Mouse (Mus musculus) liver, embryonic 14.5 days (tissue): ENCODE results near the gene Snrnp25. TPM values are rescaled to one million over a fixed set of nuclear protein-coding genes. Genes with fewer than 3 reads are reported as not detected.

ENCODE experiments used
- ATAC-seq: fragments of 200-750 bp; cut with Nextera tagmentation; 2 replicates; pipeline ENCODE4 v1.8.0; 2017; ENCODE audit warnings: moderate number of reproducible peaks, mild to moderate bottlenecking, moderate library complexity; ENCODE audit not compliant: insufficient read depth
- DNase-seq, 3 experiments: peaks; one replicate each; pipeline ENCODE4 v3.0.0-alpha.2; 2012 to 2013; ENCODE audit warnings: low read depth in 3 of 3, low spot score in 3 of 3
- H3K27ac ChIP-seq: fragments of 300-500 bp; sonication (generic); 2 replicates; pipeline ENCODE4 v1.5.1; 2014; ENCODE audit warnings: moderate library complexity, mild to moderate bottlenecking, control low read depth, inconsistent platforms
- H3K27me3 ChIP-seq: fragments of 300-500 bp; sonication (generic); 2 replicates; pipeline ENCODE4 v1.6.1; 2014; ENCODE audit warnings: mild to moderate bottlenecking, low read length, moderate library complexity; ENCODE audit not compliant: control insufficient read depth, insufficient read depth
- H3K36me3 ChIP-seq: fragments of 300-500 bp; sonication (generic); replicated peaks from 2 replicates; pipeline ENCODE4 v1.6.1; 2014; ENCODE audit warnings: low read depth; ENCODE audit not compliant: control insufficient read depth, insufficient read depth
- H3K4me1 ChIP-seq, 2 experiments: fragments of 200-500 bp in 1 of 2; fragments of 300-500 bp in 1 of 2; sonication (generic) in 1 of 2; replicated peaks; 2 replicates each; pipeline ENCODE4 v1.6.1; 2012 to 2014; ENCODE audit warnings: antibody characterized with exemption in 1 of 2, inconsistent platforms in 1 of 2, low read length in 1 of 2; ENCODE audit not compliant: control insufficient read depth in 2 of 2, insufficient read depth in 2 of 2
- H3K4me2 ChIP-seq: fragments of 300-500 bp; sonication (generic); 2 replicates; pipeline ENCODE4 v1.6.1; 2014; ENCODE audit warnings: low read depth, mild to moderate bottlenecking, control low read depth, moderate library complexity
- H3K4me3 ChIP-seq, 2 experiments: fragments of 200-500 bp in 1 of 2; fragments of 300-500 bp in 1 of 2; sonication (generic) in 1 of 2; 2 replicates each; pipeline ENCODE4 v1.5.1; 2012 to 2014; ENCODE audit warnings: low read depth in 2 of 2, low read length in 2 of 2, mild to moderate bottlenecking in 2 of 2, control low read depth in 1 of 2, inconsistent platforms in 1 of 2, moderate library complexity in 1 of 2; ENCODE audit not compliant: insufficient read depth in 1 of 2
- H3K9ac ChIP-seq: fragments of 300-500 bp; sonication (generic); replicated peaks from 2 replicates; pipeline ENCODE4 v1.6.1; 2014; ENCODE audit warnings: mild to moderate bottlenecking, control low read depth, moderate library complexity
- H3K9me3 ChIP-seq: fragments of 300-500 bp; sonication (generic); 2 replicates; pipeline ENCODE4 v1.6.1; 2016; ENCODE audit warnings: low read length, mixed read lengths; ENCODE audit not compliant: control insufficient read depth
- CTCF ChIP-seq: IDR thresholded peaks from 2 replicates; pipeline ENCODE4 v1.5.1; 2016; ENCODE audit warnings: antibody characterized with exemption, low read depth, control low read depth
- EP300 ChIP-seq: IDR thresholded peaks from 2 replicates; pipeline ENCODE4 v1.6.1; 2016; ENCODE audit warnings: antibody characterized with exemption, low read depth
- WGBS: fragments of 180-500 bp; shearing (Covaris S2); extraction: QIAGEN DNeasy Blood & Tissue Kit; methylation state at CpG from one replicate; pipeline ENCODE4 v1.1.7; 2014; ENCODE audit not compliant: insufficient replicate concordance; 5-methylcytosine and 5-hydroxymethylcytosine counted together
- polyA plus RNA-seq, 2 experiments: library from polyadenylated mRNA; depleted of rRNA in 1 of 2; stranded (reverse) in 1 of 2; unstranded in 1 of 2; fragments of >200 nt; fragmentation: Nextera tagmentation in 1 of 2; extraction: Ambion mirVana in 1 of 2; gene quantifications; 2 replicates each; pipeline versions ENCODE4 v1.2.1 to v1.2.3; 2012 to 2014

The Snrnp25 gene
- polyA plus RNA-seq (2012; rRNA removed) = 56.8 and 67.9 TPM in 2 replicates
- polyA plus RNA-seq (2014; fragmentation: Nextera tagmentation; extraction: Ambion mirVana) = 93.1 and 111 TPM in 2 replicates

DNA sequence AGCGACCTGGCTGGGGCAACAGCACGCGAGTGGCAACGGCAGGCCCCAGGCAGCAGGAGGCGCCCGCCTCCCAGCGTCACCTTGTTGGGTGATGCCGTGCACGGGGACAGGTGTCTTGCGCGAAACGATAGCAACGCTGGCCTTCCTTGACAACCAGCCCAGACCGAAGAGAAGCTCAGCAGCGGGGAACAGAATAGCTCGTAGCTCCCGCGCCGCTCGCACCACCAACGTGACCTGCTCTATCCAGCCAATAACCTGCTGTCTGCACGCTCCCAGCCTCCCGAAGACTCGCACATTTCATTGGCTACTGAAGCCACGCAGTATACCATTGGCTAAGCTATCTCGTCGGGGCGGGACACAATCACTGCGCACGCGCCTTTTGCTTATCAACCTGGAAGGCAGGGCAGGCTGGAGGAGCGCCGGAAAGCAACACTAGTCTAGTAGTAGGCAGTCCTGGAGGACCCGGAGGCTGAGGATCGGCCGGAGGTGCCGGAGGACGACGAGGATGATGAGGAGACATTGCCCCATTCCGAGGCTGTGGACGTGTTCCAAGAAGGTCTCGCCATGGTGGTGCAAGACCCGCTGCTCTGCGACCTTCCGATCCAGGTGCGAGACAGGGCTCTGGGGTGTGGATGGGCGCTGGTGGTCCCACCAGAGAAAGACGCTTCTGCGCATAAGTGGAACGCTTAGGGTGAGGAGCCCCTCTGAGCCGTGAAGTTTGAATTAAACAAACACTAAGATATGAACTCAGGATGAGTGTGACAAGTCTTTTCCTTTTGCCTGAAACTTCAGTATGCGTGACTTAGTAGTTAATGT, at the start of gene Snrnp25:
TSS of gene Snrnp25 (plus strand) at position 358 of the 816 bp plus-strand sequence.
- peak within 1 kb of the TSS; percentile 87 for H3K27ac ChIP-seq
- DNase-seq (peak; percentile 98 to 99 (median 99)), ATAC-seq (peak; percentile 99)
- H3K9ac ChIP-seq = peak within 1 kb of the TSS; percentile 75
- TF ChIP-seq CTCF (peak; percentile 85), EP300 (peak; percentile 50)
- H3K4me1 ChIP-seq = peaks cover 8 to 17% of the 10 kb centered on the region in 2 experiments
- H3K27me3 ChIP-seq = no peaks in the 10 kb centered on the region
- H3K9me3 ChIP-seq = no peaks in the 10 kb centered on the region
- H3K4me2 ChIP-seq = peak within 1 kb of the TSS; percentile 97
- WGBS = under 1% methylated on average over 52 of the region's 52 CpGs
- H3K36me3 ChIP-seq = peaks cover 15% of the 10 kb centered on the region
- peak within 1 kb of the TSS; percentile 68 to 75 for H3K4me3 ChIP-seq

DNA sequence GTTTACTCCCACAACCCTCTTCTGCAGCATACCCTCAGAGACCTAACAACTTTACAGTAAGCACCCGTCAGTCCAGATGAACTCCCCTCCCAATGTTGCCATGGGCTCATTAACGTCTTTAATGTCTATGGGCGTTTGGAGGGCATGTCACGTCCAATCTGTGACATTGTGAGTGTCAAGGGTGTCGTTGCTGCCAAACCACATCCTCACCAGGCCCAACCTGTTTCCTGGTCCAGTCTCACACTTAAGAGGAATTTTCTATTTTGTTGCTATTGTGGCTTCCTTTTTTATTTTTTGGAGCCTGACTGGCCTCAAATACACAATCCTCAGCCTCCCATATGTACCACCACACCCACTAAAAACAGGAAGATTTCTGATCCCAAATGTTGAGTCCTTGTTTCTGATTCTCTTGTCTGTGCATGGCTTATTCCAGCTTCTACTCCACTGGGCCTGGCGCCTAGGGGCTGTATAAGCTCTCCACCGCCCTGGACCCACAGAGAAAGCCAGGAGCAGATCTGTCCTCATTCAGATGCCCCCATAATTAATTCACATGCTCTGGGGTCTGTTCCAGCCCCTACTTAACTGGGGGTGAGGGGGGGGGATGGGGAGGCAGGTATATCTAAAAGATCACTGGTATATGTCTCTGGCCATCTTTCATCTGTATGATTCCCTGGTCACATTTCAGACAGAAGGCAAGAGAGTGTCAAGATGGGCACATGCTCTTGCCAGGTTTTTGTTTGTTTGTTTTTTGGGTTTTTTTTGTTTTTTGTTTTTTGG, 48.2 kb upstream of the Snrnp25 start:
- H3K36me3 ChIP-seq = no peaks in the 10 kb centered on the region
- H3K27ac ChIP-seq = no peak overlapping the region
- no peaks in the 10 kb centered on the region for H3K9me3 ChIP-seq
- no peak overlapping the region for H3K9ac ChIP-seq
- H3K4me2 ChIP-seq = no peak overlapping the region
- H3K4me1 ChIP-seq = no peaks in the 10 kb centered on the region
- H3K27me3 ChIP-seq = peaks cover 5% of the 10 kb centered on the region
- 39% methylated on average over 7 of the region's 7 CpGs for WGBS
- no peak overlapping the region for H3K4me3 ChIP-seq
- DNase-seq (no peak), ATAC-seq (no peak)
- TF ChIP-seq CTCF (no peak), EP300 (no peak)

DNA sequence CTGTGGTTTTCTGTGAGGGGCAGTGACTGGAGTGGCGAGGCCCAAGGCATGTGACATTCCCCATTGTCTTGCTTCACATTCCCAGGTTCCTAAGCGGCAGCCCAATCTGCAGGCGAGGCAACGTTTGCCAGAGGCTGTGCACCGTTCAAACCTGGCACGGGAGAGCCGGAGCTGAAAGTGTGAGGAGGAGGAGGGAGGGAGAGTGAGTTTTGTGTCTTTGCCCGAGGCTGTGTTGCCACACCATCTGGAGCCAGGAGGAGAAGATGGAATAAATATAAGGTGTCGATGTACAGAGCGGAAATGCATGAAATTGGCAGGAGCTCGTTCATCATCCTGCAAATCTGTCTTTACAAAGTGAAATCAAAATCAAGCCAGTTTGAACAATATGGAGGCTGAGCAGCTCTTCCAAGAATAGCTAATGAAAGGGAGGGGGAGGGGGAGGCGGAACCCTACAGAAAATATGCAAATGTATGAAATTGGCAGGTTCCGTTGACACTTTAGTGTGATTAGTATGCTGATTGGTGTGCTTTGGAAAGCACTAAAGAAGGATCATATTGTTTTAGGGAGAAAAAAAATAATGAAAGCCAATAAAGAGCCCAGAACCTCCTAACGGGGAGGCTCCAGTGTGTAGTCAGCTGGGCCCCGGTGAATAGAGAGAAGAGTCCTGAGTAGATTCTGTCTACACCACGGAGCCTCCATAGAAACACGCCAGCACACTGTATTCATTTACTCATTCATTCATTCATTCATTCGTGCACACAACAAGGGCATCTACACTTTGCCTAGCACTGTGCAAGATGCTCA, 47.2 kb upstream of the Snrnp25 start:
- TF ChIP-seq CTCF (no peak), EP300 (no peak)

DNA sequence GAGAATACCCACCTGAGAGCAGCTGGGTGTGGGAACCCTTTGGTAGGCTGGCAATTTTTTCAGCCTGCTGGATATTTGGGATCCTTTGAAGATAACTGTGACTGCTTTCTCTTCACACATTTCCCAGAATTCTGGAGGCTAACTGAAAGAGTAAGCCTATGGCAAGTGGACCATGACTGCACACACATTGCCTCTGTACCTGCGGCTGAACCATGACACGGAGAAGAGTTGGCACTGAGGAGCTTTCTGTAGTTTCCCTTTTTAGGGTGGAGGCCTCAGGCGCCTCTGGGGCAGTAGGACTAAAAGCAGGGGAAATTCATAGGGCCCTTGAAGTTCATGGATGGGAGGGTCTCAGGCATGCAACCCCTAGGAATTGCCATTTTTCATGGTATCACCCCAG, 46.0 kb upstream of the Snrnp25 start:
- no peak for TF ChIP-seq EP300
- no peak for TF ChIP-seq CTCF
- Histone ChIP-seq H3K4me2 (no peak overlapping the region), H3K9ac (no peak overlapping the region), H3K9me3 (no peaks in the 10 kb centered on the region), H3K4me3 (no peak overlapping the region), H3K4me1 (no peaks in the 10 kb centered on the region), H3K36me3 (no peaks in the 10 kb centered on the region), H3K27me3 (peaks cover 5% of the 10 kb centered on the region), H3K27ac (no peak overlapping the region)
- ATAC-seq (no peak), DNase-seq (no peak)
- WGBS = 68% methylated on average over 3 of the region's 3 CpGs

More for the DNA sequence above, 47.2 kb upstream of the Snrnp25 start:
- no peaks in the 10 kb centered on the region for H3K36me3 ChIP-seq
- no peak overlapping the region for H3K27ac ChIP-seq
- H3K9me3 ChIP-seq = no peaks in the 10 kb centered on the region
- no peak overlapping the region for H3K4me3 ChIP-seq
- no peaks in the 10 kb centered on the region for H3K4me1 ChIP-seq
- ATAC-seq (no peak), DNase-seq (no peak)
- H3K27me3 ChIP-seq = peaks cover 5% of the 10 kb centered on the region
- 61% methylated on average over 18 of the region's 18 CpGs for WGBS
- no peak overlapping the region for H3K4me2 ChIP-seq
- no peak overlapping the region for H3K9ac ChIP-seq
